Mouse (Mus musculus): ENCODE measurements around the gene Pcdh19. TPM values are rescaled to one million over a fixed set of nuclear protein-coding genes. Genes with fewer than 3 reads are reported as not detected.
"Not testable (repeated sequence)": the region's sequence is repeated elsewhere in the genome, so short reads cannot be mapped to it uniquely, and the experiment has no call there.

The Pcdh19 gene
- 26.3 and 29.1 TPM in 2 replicates for polyA plus RNA-seq (2015; fragmentation: Nextera tagmentation; extraction: Ambion mirVana)

DNA sequence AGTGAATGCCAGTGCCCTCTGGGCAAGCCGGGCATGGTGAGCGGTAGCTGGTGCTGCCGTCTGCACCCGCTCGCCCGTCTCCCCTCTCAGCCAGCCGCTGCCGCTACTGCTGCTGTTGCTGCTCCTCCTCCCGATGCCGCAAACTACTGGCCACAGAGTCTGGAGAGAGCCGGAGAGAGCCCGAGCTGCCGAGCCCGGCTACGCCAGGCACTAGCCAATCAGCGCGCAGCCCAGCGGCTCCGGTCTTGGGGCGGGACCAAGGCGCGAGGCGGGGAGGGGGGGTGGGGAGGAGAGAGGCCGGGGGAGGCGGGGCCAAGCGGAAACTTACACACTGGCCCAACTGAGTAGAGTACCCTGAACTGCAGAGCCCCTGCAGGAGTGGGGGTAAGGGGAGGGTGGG is at the start of gene Pcdh19:
TSS of gene Pcdh19 (minus strand) at position 148 of the 400 bp plus-strand sequence.
- Histone ChIP-seq H3K9me3 (replicated peaks; ENCODE audit: control insufficient read depth, low read length, poor library complexity, severe bottlenecking) (no peaks in the 10 kb centered on the region), H3K4me3 (ENCODE audit: low read depth, low read length) (peak within 1 kb of the TSS; percentile 61), H3K4me2 (ENCODE audit: low read length) (peak within 1 kb of the TSS; percentile 58), H3K9ac (ENCODE audit: low read depth, low read length) (peak within 1 kb of the TSS; percentile 75), H3K36me3 (ENCODE audit: control insufficient read depth, insufficient read depth, low read length) (no peaks in the 10 kb centered on the region), H3K27ac (ENCODE audit: low read length) (peak within 1 kb of the TSS; percentile 83), H3K4me1 (ENCODE audit: control insufficient read depth, insufficient read depth, low read length) (no peaks in the 10 kb centered on the region), H3K27me3 (ENCODE audit: control insufficient read depth, insufficient read depth, low read depth, low read length) (no peaks in the 10 kb centered on the region)
- WGBS, result 29% methylated on average over 19 of the region's 26 CpGs
- ATAC-seq, result peak; percentile 94

DNA sequence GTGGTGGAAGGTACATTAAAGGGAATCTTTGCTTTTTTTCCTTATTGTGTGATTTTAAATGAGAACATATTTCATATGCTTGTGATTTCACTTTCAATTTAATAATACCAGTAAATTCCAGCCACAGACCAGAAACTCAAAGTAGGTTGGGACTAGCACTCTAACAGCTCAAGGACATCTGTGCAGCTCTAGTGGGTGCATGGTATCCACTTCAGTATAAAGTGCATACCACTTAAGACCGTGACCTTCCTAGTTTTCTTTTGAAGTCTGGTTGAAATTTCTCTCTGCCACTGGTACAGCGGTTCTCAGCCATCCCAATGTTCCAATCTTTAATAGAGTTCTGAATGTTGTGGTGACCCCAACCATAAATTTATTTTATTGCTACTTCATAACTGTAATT is 47.1 kb upstream of the Pcdh19 start:
- WGBS, result 88% methylated on average over 2 of the region's 2 CpGs
- H3K4me1 ChIP-seq (ENCODE audit: control insufficient read depth, insufficient read depth, low read length), result no peaks in the 10 kb centered on the region
- H3K27ac ChIP-seq (ENCODE audit: low read length), result no peak overlapping the region
- no peaks in the 10 kb centered on the region for H3K36me3 ChIP-seq (ENCODE audit: control insufficient read depth, insufficient read depth, low read length)
- H3K4me3 ChIP-seq (ENCODE audit: low read depth, low read length), result no peak overlapping the region
- no peak overlapping the region for H3K9ac ChIP-seq (ENCODE audit: low read depth, low read length)
- no peak overlapping the region for H3K4me2 ChIP-seq (ENCODE audit: low read length)
- no peaks in the 10 kb centered on the region for H3K27me3 ChIP-seq (ENCODE audit: control insufficient read depth, insufficient read depth, low read depth, low read length)
- H3K9me3 ChIP-seq (replicated peaks; ENCODE audit: control insufficient read depth, low read length, poor library complexity, severe bottlenecking), result no peaks in the 10 kb centered on the region
- ATAC-seq, result no peak

DNA sequence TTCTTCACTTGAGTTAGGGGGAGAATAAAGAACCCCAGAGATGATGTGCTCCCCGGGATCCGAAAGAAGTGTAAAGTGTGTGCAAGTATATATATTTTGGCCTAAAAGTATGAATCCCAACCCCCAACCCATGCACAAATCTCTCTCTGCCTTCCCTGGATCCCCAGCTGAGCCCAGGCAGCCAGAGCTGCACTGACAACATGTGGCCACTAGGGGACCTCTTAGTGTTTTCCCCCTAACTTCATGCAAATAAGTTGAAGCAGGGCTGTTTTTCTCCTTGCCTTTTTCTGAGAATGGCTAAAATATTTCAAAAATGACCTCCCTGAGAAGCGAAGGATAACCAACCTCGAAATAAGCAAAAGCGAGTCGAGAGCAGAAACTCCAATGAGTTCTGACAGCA is 46.2 kb upstream of the Pcdh19 start:
- no peaks in the 10 kb centered on the region for H3K36me3 ChIP-seq (ENCODE audit: control insufficient read depth, insufficient read depth, low read length)
- no peak for ATAC-seq
- no peak overlapping the region for H3K4me3 ChIP-seq (ENCODE audit: low read depth, low read length)
- H3K4me2 ChIP-seq (ENCODE audit: low read length), result no peak overlapping the region
- 58% methylated on average over 6 of the region's 6 CpGs for WGBS
- no peak overlapping the region for H3K27ac ChIP-seq (ENCODE audit: low read length)
- no peaks in the 10 kb centered on the region for H3K4me1 ChIP-seq (ENCODE audit: control insufficient read depth, insufficient read depth, low read length)
- H3K27me3 ChIP-seq (ENCODE audit: control insufficient read depth, insufficient read depth, low read depth, low read length), result no peaks in the 10 kb centered on the region
- H3K9me3 ChIP-seq (replicated peaks; ENCODE audit: control insufficient read depth, low read length, poor library complexity, severe bottlenecking), result no peaks in the 10 kb centered on the region
- no peak overlapping the region for H3K9ac ChIP-seq (ENCODE audit: low read depth, low read length)

DNA sequence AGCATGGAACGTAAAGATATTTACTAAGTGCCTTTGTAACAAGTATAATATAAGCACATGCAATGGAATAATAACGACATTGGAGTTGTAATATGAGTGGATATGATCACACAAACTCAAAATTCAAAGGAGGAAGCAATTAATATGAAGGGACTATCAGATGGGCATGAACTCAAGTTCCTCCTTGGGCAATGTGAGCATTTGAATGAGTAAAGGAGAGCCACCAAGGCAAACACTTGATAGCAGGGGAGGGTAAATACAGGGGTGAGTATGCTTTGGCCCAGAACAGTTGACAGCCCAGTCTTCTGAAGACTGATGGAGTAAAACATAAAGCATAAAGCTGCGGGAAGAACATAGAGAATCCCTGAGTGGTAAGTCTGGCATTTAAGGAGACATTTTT is 32.7 kb upstream of the Pcdh19 start:
- no peaks in the 10 kb centered on the region for H3K27me3 ChIP-seq (ENCODE audit: control insufficient read depth, insufficient read depth, low read depth, low read length)
- H3K9ac ChIP-seq (ENCODE audit: low read depth, low read length), result no peak overlapping the region
- no peaks in the 10 kb centered on the region for H3K9me3 ChIP-seq (replicated peaks; ENCODE audit: control insufficient read depth, low read length, poor library complexity, severe bottlenecking)
- no peak for ATAC-seq
- H3K4me3 ChIP-seq (ENCODE audit: low read depth, low read length), result no peak overlapping the region
- H3K4me2 ChIP-seq (ENCODE audit: low read length), result no peak overlapping the region
- H3K4me1 ChIP-seq (ENCODE audit: control insufficient read depth, insufficient read depth, low read length), result no peaks in the 10 kb centered on the region
- H3K27ac ChIP-seq (ENCODE audit: low read length), result no peak overlapping the region
- WGBS, result 84% methylated on average over 3 of the region's 3 CpGs
- no peaks in the 10 kb centered on the region for H3K36me3 ChIP-seq (ENCODE audit: control insufficient read depth, insufficient read depth, low read length)

DNA sequence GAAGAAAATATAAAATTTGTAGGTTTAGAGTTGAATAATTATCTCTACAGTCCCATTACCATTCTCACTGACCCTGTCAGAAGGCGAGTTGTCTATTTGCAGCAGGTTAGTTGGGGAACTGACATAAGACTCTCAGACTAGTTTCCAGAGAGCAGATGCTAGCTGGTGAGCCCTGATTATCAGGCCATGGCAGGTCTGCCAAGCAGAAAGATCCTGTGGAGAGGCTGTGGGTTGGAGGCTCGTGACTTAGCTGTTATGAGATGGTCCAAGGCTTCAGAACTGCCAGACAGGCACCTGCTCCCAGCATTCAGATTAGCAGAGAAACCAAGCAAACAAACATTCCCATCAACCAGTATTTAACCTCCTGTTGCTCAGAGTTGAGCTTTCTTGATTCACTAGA is 21.8 kb upstream of the Pcdh19 start:
- H3K27me3 ChIP-seq (ENCODE audit: control insufficient read depth, insufficient read depth, low read depth, low read length), result no peaks in the 10 kb centered on the region
- no peak for ATAC-seq
- H3K4me2 ChIP-seq (ENCODE audit: low read length), result no peak overlapping the region
- no peaks in the 10 kb centered on the region for H3K9me3 ChIP-seq (replicated peaks; ENCODE audit: control insufficient read depth, low read length, poor library complexity, severe bottlenecking)
- H3K4me1 ChIP-seq (ENCODE audit: control insufficient read depth, insufficient read depth, low read length), result no peaks in the 10 kb centered on the region
- no peaks in the 10 kb centered on the region for H3K36me3 ChIP-seq (ENCODE audit: control insufficient read depth, insufficient read depth, low read length)
- 53% methylated on average over 2 of the region's 2 CpGs for WGBS
- no peak overlapping the region for H3K4me3 ChIP-seq (ENCODE audit: low read depth, low read length)
- no peak overlapping the region for H3K9ac ChIP-seq (ENCODE audit: low read depth, low read length)
- no peak overlapping the region for H3K27ac ChIP-seq (ENCODE audit: low read length)

DNA sequence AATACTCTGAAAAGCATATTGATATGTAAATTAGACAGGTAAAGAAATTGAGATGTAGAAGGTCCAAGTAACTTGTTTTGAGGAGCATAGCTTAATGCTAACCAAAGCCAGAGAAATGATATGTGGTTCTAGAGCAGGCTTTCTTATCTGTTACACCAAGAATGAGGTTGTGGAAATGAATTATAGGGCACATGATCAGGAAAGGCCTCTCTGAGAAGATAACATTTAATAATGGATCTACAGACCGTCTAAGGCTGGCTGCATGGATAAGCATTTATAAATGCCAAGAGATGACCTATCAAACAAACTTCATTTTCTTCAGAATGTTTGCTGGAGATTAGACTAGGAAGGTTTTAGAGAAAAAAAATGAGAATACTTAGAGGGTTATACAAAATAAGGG is 14.1 kb upstream of the Pcdh19 start:
- no peaks in the 10 kb centered on the region for H3K27me3 ChIP-seq (ENCODE audit: control insufficient read depth, insufficient read depth, low read depth, low read length)
- H3K9ac ChIP-seq (ENCODE audit: low read depth, low read length), result no peak overlapping the region
- H3K4me2 ChIP-seq (ENCODE audit: low read length), result no peak overlapping the region
- H3K4me3 ChIP-seq (ENCODE audit: low read depth, low read length), result no peak overlapping the region
- no peaks in the 10 kb centered on the region for H3K9me3 ChIP-seq (replicated peaks; ENCODE audit: control insufficient read depth, low read length, poor library complexity, severe bottlenecking)
- no peak for ATAC-seq
- no peaks in the 10 kb centered on the region for H3K36me3 ChIP-seq (ENCODE audit: control insufficient read depth, insufficient read depth, low read length)
- H3K27ac ChIP-seq (ENCODE audit: low read length), result no peak overlapping the region
- no peaks in the 10 kb centered on the region for H3K4me1 ChIP-seq (ENCODE audit: control insufficient read depth, insufficient read depth, low read length)
- 93% methylated on average over 1 of the region's 1 CpGs for WGBS

DNA sequence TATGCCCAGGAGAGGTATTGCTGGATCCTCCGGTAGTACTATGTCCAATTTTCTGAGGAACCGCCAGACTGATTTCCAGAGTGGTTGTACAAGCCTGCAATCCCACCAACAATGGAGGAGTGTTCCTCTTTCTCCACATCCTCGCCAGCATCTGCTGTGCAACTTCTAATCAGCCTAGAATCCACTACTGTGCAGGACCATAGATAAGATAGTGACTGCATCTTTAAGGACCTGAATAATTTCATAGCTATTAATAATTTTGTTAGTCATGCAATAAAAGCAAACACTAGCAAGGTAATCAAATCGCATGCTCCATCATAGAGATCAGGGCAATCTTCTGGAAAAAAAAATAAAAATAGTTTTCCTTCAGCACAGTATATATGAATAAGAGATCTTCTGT is 9.1 kb upstream of the Pcdh19 start:
- not testable (repeated sequence) for H3K36me3 ChIP-seq (ENCODE audit: control insufficient read depth, insufficient read depth, low read length); H3K27ac ChIP-seq (ENCODE audit: low read length); H3K27me3 ChIP-seq (ENCODE audit: control insufficient read depth, insufficient read depth, low read depth, low read length); ATAC-seq; H3K9me3 ChIP-seq (replicated peaks; ENCODE audit: control insufficient read depth, low read length, poor library complexity, severe bottlenecking); H3K4me2 ChIP-seq (ENCODE audit: low read length); H3K9ac ChIP-seq (ENCODE audit: low read depth, low read length); H3K4me3 ChIP-seq (ENCODE audit: low read depth, low read length); H3K4me1 ChIP-seq (ENCODE audit: control insufficient read depth, insufficient read depth, low read length)
- 94% methylated on average over 2 of the region's 4 CpGs for WGBS

DNA sequence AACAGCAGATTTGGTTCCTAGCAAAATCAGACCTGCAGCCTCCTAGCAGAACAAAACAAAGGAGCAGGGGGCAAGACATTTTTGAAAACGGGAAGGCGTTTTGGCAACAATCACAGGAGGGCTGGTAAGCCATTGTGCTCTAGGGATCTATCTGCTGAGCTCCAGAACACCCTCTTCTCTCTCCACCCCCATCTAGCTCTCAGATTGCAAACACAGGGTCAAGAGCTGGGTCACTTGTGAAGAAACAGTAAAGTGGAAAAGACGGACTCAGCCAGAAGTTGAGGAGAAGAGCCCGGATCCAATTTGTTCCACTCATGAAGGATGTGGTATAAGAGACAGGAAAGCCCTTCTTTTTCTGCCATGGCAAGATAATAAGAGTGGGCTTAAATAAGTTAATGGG is 7.7 kb upstream of the Pcdh19 start:
- Histone ChIP-seq H3K4me1 (ENCODE audit: control insufficient read depth, insufficient read depth, low read length) (no peaks in the 10 kb centered on the region), H3K27ac (ENCODE audit: low read length) (no peak overlapping the region), H3K9ac (ENCODE audit: low read depth, low read length) (no peak overlapping the region), H3K9me3 (replicated peaks; ENCODE audit: control insufficient read depth, low read length, poor library complexity, severe bottlenecking) (no peaks in the 10 kb centered on the region), H3K4me3 (ENCODE audit: low read depth, low read length) (no peak overlapping the region), H3K36me3 (ENCODE audit: control insufficient read depth, insufficient read depth, low read length) (no peaks in the 10 kb centered on the region), H3K27me3 (ENCODE audit: control insufficient read depth, insufficient read depth, low read depth, low read length) (peaks cover 3% of the 10 kb centered on the region; the same call in 1 of the 2 replicates), H3K4me2 (ENCODE audit: low read length) (no peak overlapping the region)
- ATAC-seq, result no peak
- WGBS, result 38% methylated on average over 4 of the region's 4 CpGs

DNA sequence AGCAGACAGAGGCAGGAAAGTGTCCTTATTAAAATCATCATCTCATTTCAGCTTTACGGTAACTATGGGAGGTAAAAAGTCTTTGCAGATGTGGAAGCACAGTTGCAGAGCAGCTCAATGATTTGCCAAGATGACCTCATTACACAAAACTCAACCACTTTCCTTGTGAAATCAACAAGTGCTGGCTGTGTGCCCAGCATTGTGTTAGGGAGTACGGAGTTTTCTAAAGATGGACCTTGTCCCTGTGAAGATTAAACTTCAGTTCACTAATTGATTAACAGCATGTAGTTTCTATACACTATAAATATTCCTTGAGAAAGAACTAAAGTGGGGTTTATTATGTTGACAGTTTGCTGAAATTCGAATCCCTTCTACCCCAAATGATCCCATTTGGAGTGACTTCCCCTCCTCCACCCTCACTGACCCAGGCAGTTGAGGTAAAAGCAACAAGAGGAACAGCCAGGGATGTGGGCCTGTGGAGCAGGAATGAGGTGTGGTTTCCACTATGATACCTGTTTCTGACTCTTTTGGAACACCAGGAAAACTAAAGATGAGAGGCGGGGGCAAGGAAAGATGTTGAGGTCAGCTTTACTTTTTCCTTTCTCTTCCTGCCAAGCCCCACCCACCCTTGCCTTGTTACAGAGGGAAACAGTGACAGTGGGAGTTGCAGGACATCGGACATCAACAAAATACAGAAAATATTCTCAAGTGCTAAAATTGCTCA is 4.4 kb upstream of the Pcdh19 start:
- H3K4me2 ChIP-seq (ENCODE audit: low read length), result no peak overlapping the region
- no peaks in the 10 kb centered on the region for H3K4me1 ChIP-seq (ENCODE audit: control insufficient read depth, insufficient read depth, low read length)
- no peak overlapping the region for H3K27ac ChIP-seq (ENCODE audit: low read length)
- WGBS, result 77% methylated on average over 5 of the region's 5 CpGs
- peaks cover 3% of the 10 kb centered on the region; the same call in 1 of the 2 replicates for H3K27me3 ChIP-seq (ENCODE audit: control insufficient read depth, insufficient read depth, low read depth, low read length)
- no peak overlapping the region for H3K4me3 ChIP-seq (ENCODE audit: low read depth, low read length)
- H3K9ac ChIP-seq (ENCODE audit: low read depth, low read length), result no peak overlapping the region
- no peaks in the 10 kb centered on the region for H3K36me3 ChIP-seq (ENCODE audit: control insufficient read depth, insufficient read depth, low read length)
- H3K9me3 ChIP-seq (replicated peaks; ENCODE audit: control insufficient read depth, low read length, poor library complexity, severe bottlenecking), result no peaks in the 10 kb centered on the region
- no peak for ATAC-seq
